Mouse (Mus musculus): ENCODE measurements at regions not wholly inside any gene's neighbourhood (a gene's known extent, or its start where the extent isn't known, plus 50 kb on each side); places are given as distances from the start of the nearest gene placed in this dataset.

DNA sequence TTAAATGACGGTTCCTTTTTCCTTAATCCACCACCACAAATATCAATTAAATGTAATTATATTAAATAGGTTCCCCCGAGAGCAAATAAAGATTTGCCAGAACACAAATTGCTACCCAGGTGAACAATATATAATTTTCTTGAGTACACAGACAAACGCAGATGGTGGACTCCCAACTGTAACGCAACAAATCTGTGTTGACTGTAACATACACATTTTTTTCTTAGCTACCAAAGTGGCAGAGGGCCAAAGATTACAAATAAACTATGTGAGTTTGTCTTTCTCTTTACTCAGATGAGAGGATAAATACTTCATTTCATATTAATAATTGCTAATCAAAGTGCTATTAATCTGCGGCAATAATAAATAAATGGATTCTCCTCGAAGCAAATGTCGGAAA is 228.4 kb upstream of the Sfrp2 start:
- TF ChIP-seq CTCF (IDR thresholded peaks at IDR 0.05; ENCODE audit: extremely low read depth, insufficient read depth, low read length) (no peak), POLR2A (IDR thresholded peaks at IDR 0.05; ENCODE audit: extremely low read depth, insufficient read depth, low read length) (no peak)
